Mouse (Mus musculus): ENCODE measurements at regions not wholly inside any gene's neighbourhood (a gene's known extent, or its start where the extent isn't known, plus 50 kb on each side); places are given as distances from the start of the nearest gene placed in this dataset.
A peak's percentile ranks its signal among the peaks of the same experiment; 100 is the strongest.

- Histone ChIP-seq H3K27ac (ENCODE audit: low read depth, low read length) (no peak overlapping the region), H3K4me1 (ENCODE audit: control insufficient read depth, insufficient read depth, low read length) (peaks cover 5% of the 10 kb centered on the region; the same call in 1 of the 2 replicates), H3K9ac (ENCODE audit: low read length) (no peak overlapping the region), H3K9me3 (replicated peaks; ENCODE audit: control insufficient read depth, low read length) (no peaks in the 10 kb centered on the region), H3K4me2 (ENCODE audit: low read length) (no peak overlapping the region), H3K36me3 (ENCODE audit: control insufficient read depth, insufficient read depth, low read length) (no peaks in the 10 kb centered on the region), H3K27me3 (replicated peaks; ENCODE audit: control insufficient read depth, insufficient read depth, low read length) (no peaks in the 10 kb centered on the region), H3K4me3 (ENCODE audit: low read depth, low read length) (no peak overlapping the region)
- ATAC-seq (no peak), DNase-seq (ENCODE audit: low spot score) (no peak)
- WGBS, result 81% methylated on average over 7 of the region's 7 CpGs
Measured at GRCm38 (mm10) chr2:117440801-117441281, 98.0 kb upstream of the Rasgrp1 start.

GRCm38 (mm10) chr2:117442862-117443261 is 100.1 kb upstream of the Rasgrp1 start:
- no peak for DNase-seq (ENCODE audit: low spot score)
- 86% methylated on average over 4 of the region's 4 CpGs for WGBS

DNA sequence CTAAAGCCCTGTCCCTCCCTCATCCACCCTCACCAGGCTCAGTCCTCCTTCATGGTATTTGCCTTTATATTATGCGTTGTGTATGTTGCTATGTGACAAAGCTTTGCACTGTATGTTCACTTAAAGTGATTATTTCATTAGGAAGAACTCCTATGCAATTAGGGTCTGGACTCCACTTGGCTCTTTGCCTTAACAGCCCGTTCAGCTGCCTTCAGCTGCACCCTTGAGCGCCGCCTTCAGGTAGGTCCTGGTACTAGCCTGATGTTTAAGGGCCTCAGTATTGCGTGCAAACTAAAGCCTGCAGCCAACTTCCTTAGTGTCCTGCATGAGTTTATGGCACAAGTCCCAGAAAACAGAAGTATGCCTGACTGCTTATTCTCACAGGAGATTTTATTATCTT is 101.9 kb upstream of the Rasgrp1 start:
- Histone ChIP-seq H3K36me3 (ENCODE audit: control insufficient read depth, insufficient read depth, low read length) (no peaks in the 10 kb centered on the region), H3K27me3 (replicated peaks; ENCODE audit: control insufficient read depth, insufficient read depth, low read length) (no peaks in the 10 kb centered on the region), H3K27ac (ENCODE audit: low read depth, low read length) (no peak overlapping the region), H3K4me2 (ENCODE audit: low read length) (no peak overlapping the region), H3K9ac (ENCODE audit: low read length) (no peak overlapping the region), H3K9me3 (replicated peaks; ENCODE audit: control insufficient read depth, low read length) (no peaks in the 10 kb centered on the region), H3K4me3 (ENCODE audit: low read depth, low read length) (no peak overlapping the region), H3K4me1 (ENCODE audit: control insufficient read depth, insufficient read depth, low read length) (peaks cover under 1% of the 10 kb centered on the region; the same call in 1 of the 2 replicates)
- WGBS, result 27% methylated on average over 5 of the region's 5 CpGs
- ATAC-seq, result no peak
- peak; percentile 64 for DNase-seq (ENCODE audit: low spot score)

More at GRCm38 (mm10) chr2:117442862-117443261, 100.1 kb upstream of the Rasgrp1 start:
- ATAC-seq, result no peak
- H3K4me1 ChIP-seq (ENCODE audit: control insufficient read depth, insufficient read depth, low read length), result peaks cover 5% of the 10 kb centered on the region; the same call in 1 of the 2 replicates
- no peaks in the 10 kb centered on the region for H3K9me3 ChIP-seq (replicated peaks; ENCODE audit: control insufficient read depth, low read length)
- no peak overlapping the region for H3K4me2 ChIP-seq (ENCODE audit: low read length)
- H3K4me3 ChIP-seq (ENCODE audit: low read depth, low read length), result no peak overlapping the region
- H3K27me3 ChIP-seq (replicated peaks; ENCODE audit: control insufficient read depth, insufficient read depth, low read length), result no peaks in the 10 kb centered on the region
- no peak overlapping the region for H3K27ac ChIP-seq (ENCODE audit: low read depth, low read length)
- H3K9ac ChIP-seq (ENCODE audit: low read length), result no peak overlapping the region
- no peaks in the 10 kb centered on the region for H3K36me3 ChIP-seq (ENCODE audit: control insufficient read depth, insufficient read depth, low read length)

DNA sequence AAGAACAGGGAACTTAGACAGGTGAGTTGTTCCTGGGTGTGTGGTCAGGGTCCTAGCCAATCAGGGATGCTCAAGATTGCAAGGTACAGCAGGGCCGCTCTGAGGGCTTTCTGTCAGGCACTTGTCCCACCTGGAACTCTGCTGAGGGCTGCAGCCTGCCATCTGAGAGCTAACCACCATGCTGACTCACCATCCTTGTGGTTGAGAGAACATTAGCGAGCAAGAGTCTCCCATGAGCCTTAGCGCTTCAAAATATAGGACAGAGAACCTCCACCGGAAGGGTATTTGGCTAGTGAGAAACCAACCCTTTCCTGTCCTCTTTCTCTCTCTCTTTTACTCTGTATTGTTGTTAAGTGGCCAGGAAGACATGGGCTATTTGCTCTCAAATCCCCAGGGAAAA is 104.1 kb upstream of the Rasgrp1 start:
- no peak overlapping the region for H3K9ac ChIP-seq (ENCODE audit: low read length)
- DNase-seq (ENCODE audit: low spot score) (no peak), ATAC-seq (no peak)
- no peaks in the 10 kb centered on the region for H3K4me1 ChIP-seq (ENCODE audit: control insufficient read depth, insufficient read depth, low read length)
- no peak overlapping the region for H3K27ac ChIP-seq (ENCODE audit: low read depth, low read length)
- no peak overlapping the region for H3K4me3 ChIP-seq (ENCODE audit: low read depth, low read length)
- H3K4me2 ChIP-seq (ENCODE audit: low read length), result no peak overlapping the region
- WGBS, result 85% methylated on average over 4 of the region's 4 CpGs
- H3K27me3 ChIP-seq (replicated peaks; ENCODE audit: control insufficient read depth, insufficient read depth, low read length), result no peaks in the 10 kb centered on the region
- H3K9me3 ChIP-seq (replicated peaks; ENCODE audit: control insufficient read depth, low read length), result no peaks in the 10 kb centered on the region
- H3K36me3 ChIP-seq (ENCODE audit: control insufficient read depth, insufficient read depth, low read length), result no peaks in the 10 kb centered on the region

GRCm38 (mm10) chr2:117450172-117450865 is 107.5 kb upstream of the Rasgrp1 start:
- no peaks in the 10 kb centered on the region for H3K36me3 ChIP-seq (ENCODE audit: control insufficient read depth, insufficient read depth, low read length)
- H3K4me2 ChIP-seq (ENCODE audit: low read length), result no peak overlapping the region
- H3K4me1 ChIP-seq (ENCODE audit: control insufficient read depth, insufficient read depth, low read length), result no peaks in the 10 kb centered on the region
- 55% methylated on average over 7 of the region's 7 CpGs for WGBS
- H3K27ac ChIP-seq (ENCODE audit: low read depth, low read length), result no peak overlapping the region
- no peak overlapping the region for H3K9ac ChIP-seq (ENCODE audit: low read length)
- H3K27me3 ChIP-seq (replicated peaks; ENCODE audit: control insufficient read depth, insufficient read depth, low read length), result no peaks in the 10 kb centered on the region
- H3K4me3 ChIP-seq (ENCODE audit: low read depth, low read length), result no peak overlapping the region
- DNase-seq (ENCODE audit: low spot score) (peak; percentile 80), ATAC-seq (peak; percentile 92; the same call in 1 of the 2 replicates)
- H3K9me3 ChIP-seq (replicated peaks; ENCODE audit: control insufficient read depth, low read length), result no peaks in the 10 kb centered on the region

GRCm38 (mm10) chr2:117451818-117452217 is 109.0 kb upstream of the Rasgrp1 start:
- ATAC-seq, result no peak

DNA sequence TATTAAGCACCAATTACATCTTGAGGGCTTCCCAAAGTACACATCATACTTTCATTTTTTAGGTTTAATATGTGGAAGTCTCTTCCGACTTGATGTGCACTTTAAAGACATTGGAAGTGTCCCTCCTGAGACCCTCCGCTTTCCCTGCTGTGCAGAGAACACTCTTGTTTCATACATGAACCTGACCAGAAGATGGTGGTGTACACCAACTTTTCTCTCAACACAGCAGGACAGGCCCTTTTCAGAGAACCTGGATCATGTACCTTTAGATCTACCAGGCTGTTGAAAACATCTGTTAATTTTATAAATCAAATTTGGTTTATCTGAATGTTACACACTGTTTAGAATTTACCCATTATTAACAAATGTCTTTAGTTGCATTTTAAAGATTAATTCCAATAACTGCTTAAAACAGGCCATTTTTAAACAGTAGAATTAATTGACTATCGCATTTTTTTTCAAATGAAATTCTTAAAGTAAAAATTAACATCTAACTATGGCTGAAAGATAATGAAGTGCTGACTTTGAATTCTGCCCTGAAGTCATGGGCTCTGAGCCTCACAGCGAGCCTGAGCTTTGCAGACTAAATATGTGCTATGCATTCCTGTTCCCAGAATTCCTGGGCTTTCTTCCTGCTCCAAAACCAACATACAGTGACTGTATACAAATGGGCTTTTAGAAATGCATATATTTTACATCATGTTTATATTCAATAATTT is 112.4 kb upstream of the Rasgrp1 start:
- 73% methylated on average over 4 of the region's 4 CpGs for WGBS

More at GRCm38 (mm10) chr2:117451818-117452217, 109.0 kb upstream of the Rasgrp1 start:
- H3K4me2 ChIP-seq (ENCODE audit: low read length), result no peak overlapping the region
- peaks cover 5% of the 10 kb centered on the region; the same call in 1 of the 2 replicates for H3K4me1 ChIP-seq (ENCODE audit: control insufficient read depth, insufficient read depth, low read length)
- 77% methylated on average over 5 of the region's 5 CpGs for WGBS
- H3K27me3 ChIP-seq (replicated peaks; ENCODE audit: control insufficient read depth, insufficient read depth, low read length), result no peaks in the 10 kb centered on the region
- H3K9ac ChIP-seq (ENCODE audit: low read length), result no peak overlapping the region
- no peak overlapping the region for H3K27ac ChIP-seq (ENCODE audit: low read depth, low read length)
- no peaks in the 10 kb centered on the region for H3K9me3 ChIP-seq (replicated peaks; ENCODE audit: control insufficient read depth, low read length)
- H3K36me3 ChIP-seq (ENCODE audit: control insufficient read depth, insufficient read depth, low read length), result no peaks in the 10 kb centered on the region
- H3K4me3 ChIP-seq (ENCODE audit: low read depth, low read length), result no peak overlapping the region
- no peak for DNase-seq (ENCODE audit: low spot score)

GRCm38 (mm10) chr2:117455740-117456455 is 113.1 kb upstream of the Rasgrp1 start:
- Histone ChIP-seq H3K4me1 (ENCODE audit: control insufficient read depth, insufficient read depth, low read length) (peaks cover 5% of the 10 kb centered on the region; the same call in 1 of the 2 replicates), H3K36me3 (ENCODE audit: control insufficient read depth, insufficient read depth, low read length) (no peaks in the 10 kb centered on the region), H3K27me3 (replicated peaks; ENCODE audit: control insufficient read depth, insufficient read depth, low read length) (no peaks in the 10 kb centered on the region), H3K4me2 (ENCODE audit: low read length) (no peak overlapping the region), H3K27ac (ENCODE audit: low read depth, low read length) (no peak overlapping the region), H3K9me3 (replicated peaks; ENCODE audit: control insufficient read depth, low read length) (no peaks in the 10 kb centered on the region), H3K9ac (ENCODE audit: low read length) (no peak overlapping the region), H3K4me3 (ENCODE audit: low read depth, low read length) (no peak overlapping the region)
- peak; percentile 63; the same call in 1 of the 2 replicates for ATAC-seq
- 54% methylated on average over 7 of the region's 7 CpGs for WGBS
- DNase-seq (ENCODE audit: low spot score), result peak; percentile 42

More for the DNA sequence above, 112.4 kb upstream of the Rasgrp1 start:
- Histone ChIP-seq H3K4me1 (ENCODE audit: control insufficient read depth, insufficient read depth, low read length) (peaks cover 5% of the 10 kb centered on the region; the same call in 1 of the 2 replicates), H3K4me3 (ENCODE audit: low read depth, low read length) (no peak overlapping the region), H3K4me2 (ENCODE audit: low read length) (no peak overlapping the region), H3K9ac (ENCODE audit: low read length) (no peak overlapping the region), H3K27ac (ENCODE audit: low read depth, low read length) (no peak overlapping the region), H3K36me3 (ENCODE audit: control insufficient read depth, insufficient read depth, low read length) (no peaks in the 10 kb centered on the region), H3K9me3 (replicated peaks; ENCODE audit: control insufficient read depth, low read length) (no peaks in the 10 kb centered on the region), H3K27me3 (replicated peaks; ENCODE audit: control insufficient read depth, insufficient read depth, low read length) (no peaks in the 10 kb centered on the region)
- DNase-seq (ENCODE audit: low spot score) (peak; percentile 58), ATAC-seq (no peak)
